27 mouse cellular contexts compared by ENCODE assay signal in genomic region chr6:124887986-124888385, GRCm38 (mm10). TPM values are rescaled to one million over a fixed set of nuclear protein-coding genes. Genes with fewer than 3 reads are reported as not detected.
DNase-seq lines count a peak whose midpoint lies in the region; ATAC-seq and TF ChIP-seq lines count a peak whose summit lies in the region.
"Had no signal": no experiment of that assay in that cellular context is flagged by ENCODE, and none has a peak within 500 bp of the region (broad histone marks: within the 10 kb centered on the region; RNA-seq: fewer than 3 reads in every experiment).

Cd4 (minus strand) TSS chr6:124888221.

- TF ChIP-seq CTCF in spleen, adult 2 months (IDR thresholded peaks at IDR 0.05; ENCODE audit: extremely low read depth, insufficient read depth, insufficient read length, insufficient replicate concordance): no peak

- H3K36me3 ChIP-seq in spleen, adult 2 months (ENCODE audit: control insufficient read depth, insufficient read depth, low read length): no peaks in the 10 kb centered on the region
- no peaks in the 10 kb centered on the region for H3K36me3 ChIP-seq in macrophage (ENCODE audit: inconsistent target)
- H3K36me3 ChIP-seq: forebrain, embryonic 15.5 days; limb, embryonic 12.5 days; midbrain, embryonic 12.5 days; neural tube, embryonic 13.5 days had no signal

- H3K4me1 ChIP-seq in spleen, adult 2 months (ENCODE audit: control insufficient read depth, insufficient read depth, insufficient read length): peaks cover 3% of the 10 kb centered on the region; the same call in 1 of the 2 replicates
- H3K4me1 ChIP-seq: forebrain, embryonic 15.5 days; midbrain, embryonic 12.5 days had no signal

- H3K27ac ChIP-seq in spleen, adult 2 months (ENCODE audit: insufficient read depth, low read length): peak within 1 kb of the TSS; percentile 54; the same call in 1 of the 2 replicates
- H3K27ac ChIP-seq in macrophage: no peak within 1 kb of the TSS
- H3K27ac ChIP-seq: forebrain, embryonic 15.5 days; kidney, postnatal 0 days; layer of hippocampus, adult 2 months; limb, embryonic 12.5 days; midbrain, embryonic 12.5 days; neural tube, embryonic 13.5 days; stomach, postnatal 0 days had no signal

- H3K4me3 ChIP-seq in spleen, adult 2 months (ENCODE audit: extremely low read depth, insufficient read depth, insufficient read length): peak within 1 kb of the TSS; percentile 61
- H3K4me3 ChIP-seq in macrophage (ENCODE audit: inconsistent target): no peak within 1 kb of the TSS
- H3K4me3 ChIP-seq: forebrain, embryonic 15.5 days; layer of hippocampus, adult 2 months; limb, embryonic 12.5 days; midbrain, embryonic 12.5 days; neural tube, embryonic 13.5 days had no signal

- H3K79me2 ChIP-seq in macrophage (ENCODE audit: inconsistent target): no peaks in the 10 kb centered on the region; the same call in 1 of the 2 replicates

- no peak for TF ChIP-seq POLR2A in spleen, adult 2 months (IDR thresholded peaks at IDR 0.05; ENCODE audit: low read depth, low read length)

- H3K27me3 ChIP-seq in spleen, adult 2 months (ENCODE audit: control insufficient read depth, insufficient read depth, low read length): no peaks in the 10 kb centered on the region
- H3K27me3 ChIP-seq: forebrain, embryonic 15.5 days; limb, embryonic 12.5 days; midbrain, embryonic 12.5 days; neural tube, embryonic 13.5 days had no signal

- no peak for DNase-seq in spleen, adult 2 months (ENCODE audit: low read depth in 1 of 2, low spot score in 2 of 2)
- DNase-seq in spleen, adult 12 weeks (ENCODE audit: low spot score): no peak
- DNase-seq in thymus, postnatal 10 days (ENCODE audit: low spot score in 2 of 2): peak; percentile 57 to 65
- no peak for DNase-seq in ovary, postnatal 14 days (ENCODE audit: low spot score)
- DNase-seq in kidney, postnatal 10 days: no peak
- DNase-seq: adrenal gland, postnatal 14 days; cerebellum, adult 9-10 months; gastrocnemius, postnatal 14 days; heart, adult 11 months; heart, postnatal 14 days; kidney, adult 18-20 months; liver, postnatal 0 days; right cerebral cortex, adult 18-20 months; right cerebral cortex, postnatal 4 days had no signal

- ATAC-seq in monocyte, adult 5-6 weeks (replicated peaks; ENCODE audit: insufficient number of reproducible peaks, low FRiP score, low TSS enrichment, poor library complexity, severe bottlenecking): no peak
- ATAC-seq: forebrain, embryonic 15.5 days; liver, postnatal 0 days; lung, postnatal 0 days had no signal

- 45% methylated on average over 9 of the region's 9 CpGs for WGBS in spleen, adult 2 months
- 67% methylated on average over 9 of the region's 9 CpGs for WGBS in macrophage (ENCODE audit: missing documents)

RNA-seq across cellular contexts. Expression of gene Cd4, which starts in this region (rescaled TPM):
- 34.2 and 35.9 TPM in 2 replicates for polyA plus RNA-seq in spleen, adult 2 months (2012; rRNA removed)
- 10 to 100 TPM in 18 of 26 experiments, 1 to 10 TPM in 8; 2.5 to 44.4 (median 21.1) TPM for total RNA-seq in macrophage (2018; cell fraction: chromatin; rRNA removed)
- total RNA-seq in macrophage (2018; cell fraction: cytosol; rRNA removed): 100 to 1,000 TPM in 2 of 26 experiments, 10 to 100 TPM in 24; 45.5 to 121 (median 68.1) TPM
- total RNA-seq in macrophage (2018; cell fraction: nucleus; rRNA removed): 100 to 1,000 TPM in 11 of 26 experiments, 10 to 100 TPM in 15; 14.7 to 155 (median 90.6) TPM
- polyA plus RNA-seq in macrophage (2018): 49.3 to 211 TPM (median 83.5 TPM) in 3 replicates
- 3.1 to 5.2 TPM (median 4.0 TPM) in 3 replicates for total RNA-seq in monocyte, adult 5-6 weeks (2017)
- total RNA-seq: MEL had no signal
- polyA plus RNA-seq: heart, embryonic 11.5 days; liver, embryonic 11.5 days; midbrain, embryonic 12.5 days; neural tube, embryonic 13.5 days had no signal

Comparison
In these comparisons a context has a peak if more than half of its experiments do, and no peak if none do; other contexts are left out.
1. DNase-seq: peak in thymus, postnatal 10 days (2 of 2); none in spleen, adult 2 months (0 of 2), spleen, adult 12 weeks (single experiment), ovary, postnatal 14 days (single experiment) and kidney, postnatal 10 days (single experiment).